Mouse (Mus musculus): ENCODE measurements at regions not wholly inside any gene's neighbourhood (a gene's known extent, or its start where the extent isn't known, plus 50 kb on each side); places are given as distances from the start of the nearest gene placed in this dataset.

- DNase-seq (ENCODE audit: low spot score in 2 of 2), result no peak
Observed at GRCm38 (mm10) chr17:47225306-47226269, 143.1 kb upstream of the Mrps10 start.

- no peak for DNase-seq (ENCODE audit: low spot score in 2 of 2)
Observed at GRCm38 (mm10) chr17:47221068-47221796, 147.5 kb upstream of the Mrps10 start.

GRCm38 (mm10) chr17:47219846-47220245 lies 148.8 kb upstream of the Mrps10 start:
- no peak for DNase-seq (ENCODE audit: low spot score in 2 of 2)

GRCm38 (mm10) chr17:47216490-47216889 lies 152.2 kb upstream of the Mrps10 start:
- no peak for DNase-seq (ENCODE audit: low spot score in 2 of 2)

- DNase-seq (ENCODE audit: low spot score in 2 of 2), result no peak
Observed at GRCm38 (mm10) chr17:47215841-47216240, 152.8 kb upstream of the Mrps10 start.

GRCm38 (mm10) chr17:47214111-47214510 lies 154.6 kb upstream of the Mrps10 start:
- DNase-seq (ENCODE audit: low spot score in 2 of 2), result no peak

- no peak for DNase-seq (ENCODE audit: low spot score in 2 of 2)
Observed at GRCm38 (mm10) chr17:47210441-47211196, 158.1 kb upstream of the Mrps10 start.

GRCm38 (mm10) chr17:47208886-47209585 lies 159.7 kb upstream of the Mrps10 start:
- no peak for DNase-seq (ENCODE audit: low spot score in 2 of 2)

GRCm38 (mm10) chr17:47207471-47207870 lies 161.2 kb upstream of the Mrps10 start:
- DNase-seq (ENCODE audit: low spot score in 2 of 2), result no peak

- peak in 1 of 2 experiments; percentile 29 for DNase-seq (ENCODE audit: low spot score in 2 of 2)
Observed at GRCm38 (mm10) chr17:47204470-47205162, 164.1 kb upstream of the Mrps10 start.

- DNase-seq (ENCODE audit: low spot score in 2 of 2), result peak; percentile 17 to 27
Observed at GRCm38 (mm10) chr17:47199206-47199605, 169.5 kb upstream of the Mrps10 start.

GRCm38 (mm10) chr17:47197957-47198356 lies 170.7 kb upstream of the Mrps10 start:
- no peak for DNase-seq (ENCODE audit: low spot score in 2 of 2)

GRCm38 (mm10) chr17:47196992-47197391 lies 171.7 kb upstream of the Mrps10 start:
- DNase-seq (ENCODE audit: low spot score in 2 of 2), result no peak

GRCm38 (mm10) chr17:47195981-47196380 lies 172.7 kb upstream of the Mrps10 start:
- no peak for DNase-seq (ENCODE audit: low spot score in 2 of 2)

- no peak for DNase-seq (ENCODE audit: low spot score in 2 of 2)
Observed at GRCm38 (mm10) chr17:47194463-47195012, 174.1 kb upstream of the Mrps10 start.

- DNase-seq (ENCODE audit: low spot score in 2 of 2), result no peak
Observed at GRCm38 (mm10) chr17:47191416-47191815, 177.3 kb upstream of the Mrps10 start.

GRCm38 (mm10) chr17:47189770-47190169 lies 178.9 kb upstream of the Mrps10 start:
- DNase-seq (ENCODE audit: low spot score in 2 of 2), result no peak

- DNase-seq (ENCODE audit: low spot score in 2 of 2), result no peak
Observed at GRCm38 (mm10) chr17:47184148-47184547, 173.8 kb upstream of the Ubr2 start.

- DNase-seq (ENCODE audit: low spot score in 2 of 2), result no peak
Observed at GRCm38 (mm10) chr17:47182118-47182517, 171.8 kb upstream of the Ubr2 start.

- no peak for DNase-seq (ENCODE audit: low spot score in 2 of 2)
Observed at GRCm38 (mm10) chr17:47179410-47179809, 169.1 kb upstream of the Ubr2 start.

Measured in thymus, postnatal 10 days (tissue).